Mouse (Mus musculus) cortical plate, adult 2 months (tissue): ENCODE data around the gene Chd2.

Experiments
- CTCF ChIP-seq: fragments of 200-500 bp; IDR thresholded peaks from 2 replicates; pipeline ENCODE4 v1.5.1; 2011; ENCODE audit warnings: mild to moderate bottlenecking, control low read depth, low read length; ENCODE audit not compliant: insufficient read depth; ENCODE audit errors: extremely low read depth
- POLR2A ChIP-seq: fragments of 200-500 bp; IDR thresholded peaks from 2 replicates; pipeline ENCODE4 v1.6.1; 2011; ENCODE audit warnings: mild to moderate bottlenecking, low read length, control low read depth; ENCODE audit not compliant: insufficient read depth; ENCODE audit errors: extremely low read depth

DNA sequence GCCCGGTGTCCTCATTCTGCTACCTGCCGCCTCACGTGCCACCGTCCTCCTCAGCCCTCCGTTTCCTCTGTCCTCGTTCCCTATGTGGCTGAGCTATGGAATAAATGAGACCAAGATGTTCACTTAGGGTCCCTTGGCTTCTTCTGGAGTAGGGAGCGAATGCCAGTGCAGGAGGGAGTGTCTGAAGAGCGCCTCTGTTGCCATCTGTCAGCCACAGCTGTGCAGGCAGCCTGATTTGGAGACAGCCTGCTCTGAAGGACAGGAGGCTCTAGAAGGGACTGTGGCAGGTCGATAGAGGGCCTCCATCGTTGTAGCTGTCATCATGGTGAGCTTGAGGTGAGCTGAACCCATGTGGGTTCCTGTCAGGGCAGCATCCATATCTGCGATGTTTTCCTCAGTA lies 136.1 kb downstream of the Chd2 start:
- no peak for TF ChIP-seq CTCF
- TF ChIP-seq POLR2A: no peak
